Mouse (Mus musculus): ENCODE results near the gene Me1. TPM values are rescaled to one million over a fixed set of nuclear protein-coding genes. Genes with fewer than 3 reads are reported as not detected.

Gene Me1
- polyA plus RNA-seq, 1 experiment from 2014 or later: 26.1 TPM

GRCm38 (mm10) chr9:86638771-86639170 is 57.0 kb downstream of the Me1 start:
- Histone ChIP-seq H3K4me1 (no peaks in the 10 kb centered on the region), H3K27ac (no peak overlapping the region), H3K4me3 (no peak overlapping the region), H3K27me3 (ENCODE audit: insufficient read depth, poor library complexity, severe bottlenecking) (no peaks in the 10 kb centered on the region), H3K36me3 (0 out of 2 replicates have a peak, but pooled peaks cover 2% of the 10 kb centered on the region), H3K9me3 (no peaks in the 10 kb centered on the region)
- 72% methylated on average over 6 of the region's 6 CpGs for WGBS
- DNase-seq (ENCODE audit: low spot score): no peak

GRCm38 (mm10) chr9:86631153-86631552 is 64.6 kb downstream of the Me1 start:
- no peak overlapping the region for H3K27ac ChIP-seq

GRCm38 (mm10) chr9:86630352-86630931 is 65.3 kb downstream of the Me1 start:
- WGBS: 74% methylated on average over 5 of the region's 5 CpGs
- no peak for DNase-seq (ENCODE audit: low spot score)

More at GRCm38 (mm10) chr9:86631153-86631552, 64.6 kb downstream of the Me1 start:
- Histone ChIP-seq H3K9me3 (no peaks in the 10 kb centered on the region), H3K27me3 (ENCODE audit: insufficient read depth, poor library complexity, severe bottlenecking) (no peaks in the 10 kb centered on the region), H3K36me3 (no peaks in the 10 kb centered on the region), H3K4me3 (no peak overlapping the region), H3K4me1 (peaks cover 12% of the 10 kb centered on the region)
- DNase-seq (ENCODE audit: low spot score): no peak
- 82% methylated on average over 7 of the region's 7 CpGs for WGBS

GRCm38 (mm10) chr9:86629379-86629778 is 66.4 kb downstream of the Me1 start:
- H3K27ac ChIP-seq: no peak overlapping the region
- WGBS: 59% methylated on average over 6 of the region's 6 CpGs
- H3K4me3 ChIP-seq: no peak overlapping the region
- no peaks in the 10 kb centered on the region for H3K27me3 ChIP-seq (ENCODE audit: insufficient read depth, poor library complexity, severe bottlenecking)
- H3K36me3 ChIP-seq: no peaks in the 10 kb centered on the region
- H3K4me1 ChIP-seq: peaks cover 12% of the 10 kb centered on the region
- no peaks in the 10 kb centered on the region for H3K9me3 ChIP-seq
- no peak for DNase-seq (ENCODE audit: low spot score)

More at GRCm38 (mm10) chr9:86630352-86630931, 65.3 kb downstream of the Me1 start:
- H3K4me3 ChIP-seq: no peak overlapping the region
- no peaks in the 10 kb centered on the region for H3K36me3 ChIP-seq
- no peaks in the 10 kb centered on the region for H3K9me3 ChIP-seq
- no peak overlapping the region for H3K27ac ChIP-seq
- H3K4me1 ChIP-seq: peaks cover 12% of the 10 kb centered on the region
- H3K27me3 ChIP-seq (ENCODE audit: insufficient read depth, poor library complexity, severe bottlenecking): no peaks in the 10 kb centered on the region

- H3K9me3 ChIP-seq: no peaks in the 10 kb centered on the region
- no peaks in the 10 kb centered on the region for H3K36me3 ChIP-seq
- WGBS: 88% methylated on average over 10 of the region's 10 CpGs
- no peaks in the 10 kb centered on the region for H3K27me3 ChIP-seq (ENCODE audit: insufficient read depth, poor library complexity, severe bottlenecking)
- DNase-seq (ENCODE audit: low spot score): no peak
- H3K4me1 ChIP-seq: peaks cover 12% of the 10 kb centered on the region
- H3K27ac ChIP-seq: no peak overlapping the region
- H3K4me3 ChIP-seq: no peak overlapping the region
These were observed 67.8 kb downstream of the Me1 start for GRCm38 (mm10) chr9:86627745-86628496.

- Histone ChIP-seq H3K27me3 (ENCODE audit: insufficient read depth, poor library complexity, severe bottlenecking) (no peaks in the 10 kb centered on the region), H3K4me1 (peaks cover 12% of the 10 kb centered on the region), H3K9me3 (no peaks in the 10 kb centered on the region), H3K27ac (no peak overlapping the region), H3K36me3 (no peaks in the 10 kb centered on the region), H3K4me3 (no peak overlapping the region)
- WGBS: 85% methylated on average over 3 of the region's 3 CpGs
- DNase-seq (ENCODE audit: low spot score): no peak
These were observed 68.8 kb downstream of the Me1 start for GRCm38 (mm10) chr9:86626906-86627305.

GRCm38 (mm10) chr9:86624781-86625180 is 71.0 kb downstream of the Me1 start:
- no peak overlapping the region for H3K27ac ChIP-seq
- H3K36me3 ChIP-seq: no peaks in the 10 kb centered on the region
- no peaks in the 10 kb centered on the region for H3K27me3 ChIP-seq (ENCODE audit: insufficient read depth, poor library complexity, severe bottlenecking)
- no peak for DNase-seq (ENCODE audit: low spot score)
- H3K4me1 ChIP-seq: peaks cover 6% of the 10 kb centered on the region
- 91% methylated on average over 6 of the region's 6 CpGs for WGBS
- H3K4me3 ChIP-seq: no peak overlapping the region
- no peaks in the 10 kb centered on the region for H3K9me3 ChIP-seq

GRCm38 (mm10) chr9:86624039-86624438 is 71.7 kb downstream of the Me1 start:
- no peak overlapping the region for H3K27ac ChIP-seq
- peaks cover 2% of the 10 kb centered on the region; the same call in 1 of the 2 replicates for H3K4me1 ChIP-seq
- no peak for DNase-seq (ENCODE audit: low spot score)
- WGBS: 87% methylated on average over 12 of the region's 12 CpGs
- H3K4me3 ChIP-seq: no peak overlapping the region
- no peaks in the 10 kb centered on the region for H3K9me3 ChIP-seq
- H3K36me3 ChIP-seq: no peaks in the 10 kb centered on the region
- no peaks in the 10 kb centered on the region for H3K27me3 ChIP-seq (ENCODE audit: insufficient read depth, poor library complexity, severe bottlenecking)

- H3K27ac ChIP-seq: no peak overlapping the region
- H3K4me3 ChIP-seq: no peak overlapping the region
- no peaks in the 10 kb centered on the region for H3K9me3 ChIP-seq
- no peaks in the 10 kb centered on the region for H3K36me3 ChIP-seq
- H3K4me1 ChIP-seq: 0 out of 2 replicates have a peak, but pooled peaks cover 2% of the 10 kb centered on the region
- H3K27me3 ChIP-seq (ENCODE audit: insufficient read depth, poor library complexity, severe bottlenecking): no peaks in the 10 kb centered on the region
- DNase-seq (ENCODE audit: low spot score): no peak
- WGBS: 84% methylated on average over 2 of the region's 2 CpGs
These were observed 73.7 kb downstream of the Me1 start for GRCm38 (mm10) chr9:86622062-86622461.

GRCm38 (mm10) chr9:86619341-86620139 is 76.2 kb downstream of the Me1 start:
- DNase-seq (ENCODE audit: low spot score): no peak
- no peak overlapping the region for H3K4me3 ChIP-seq
- no peaks in the 10 kb centered on the region for H3K4me1 ChIP-seq
- H3K9me3 ChIP-seq: no peaks in the 10 kb centered on the region
- 80% methylated on average over 10 of the region's 10 CpGs for WGBS
- H3K36me3 ChIP-seq: no peaks in the 10 kb centered on the region
- no peaks in the 10 kb centered on the region for H3K27me3 ChIP-seq (ENCODE audit: insufficient read depth, poor library complexity, severe bottlenecking)
- H3K27ac ChIP-seq: no peak overlapping the region

GRCm38 (mm10) chr9:86617837-86618492 is 77.8 kb downstream of the Me1 start:
- Histone ChIP-seq H3K27me3 (ENCODE audit: insufficient read depth, poor library complexity, severe bottlenecking) (no peaks in the 10 kb centered on the region), H3K36me3 (no peaks in the 10 kb centered on the region), H3K9me3 (no peaks in the 10 kb centered on the region), H3K4me3 (no peak overlapping the region), H3K27ac (no peak overlapping the region), H3K4me1 (no peaks in the 10 kb centered on the region)
- 65% methylated on average over 7 of the region's 7 CpGs for WGBS
- DNase-seq (ENCODE audit: low spot score): no peak

GRCm38 (mm10) chr9:86615765-86616164 is 80.0 kb downstream of the Me1 start:
- no peaks in the 10 kb centered on the region for H3K27me3 ChIP-seq (ENCODE audit: insufficient read depth, poor library complexity, severe bottlenecking)
- H3K9me3 ChIP-seq: no peaks in the 10 kb centered on the region
- no peak overlapping the region for H3K27ac ChIP-seq
- peaks cover 3% of the 10 kb centered on the region; the same call in 1 of the 2 replicates for H3K36me3 ChIP-seq
- no peaks in the 10 kb centered on the region for H3K4me1 ChIP-seq
- no peak overlapping the region for H3K4me3 ChIP-seq
- 77% methylated on average over 1 of the region's 1 CpGs for WGBS
- DNase-seq (ENCODE audit: low spot score): no peak
